Mouse (Mus musculus) olfactory bulb, adult 2 months (tissue): ENCODE data around the gene Limk2. TPM values are rescaled to one million over a fixed set of nuclear protein-coding genes. Genes with fewer than 3 reads are reported as not detected.
A peak's percentile ranks its signal among the peaks of the same experiment; 100 is the strongest.

Experiments used
- H3K27ac ChIP-seq: fragments of 200-500 bp; 2 replicates; pipeline ENCODE4 v1.5.1; 2012; ENCODE audit warnings: low read depth, low read length; ENCODE audit not compliant: insufficient read depth
- H3K4me1 ChIP-seq: fragments of 200-500 bp; 2 replicates; pipeline ENCODE4 v1.6.1; 2012; ENCODE audit warnings: low read length; ENCODE audit not compliant: control insufficient read depth, insufficient read depth
- H3K4me3 ChIP-seq: fragments of 200-500 bp; 2 replicates; pipeline ENCODE4 v1.5.1; 2012; ENCODE audit warnings: mild to moderate bottlenecking, low read depth, low read length, moderate library complexity; ENCODE audit not compliant: insufficient read depth
- CTCF ChIP-seq: fragments of 200-500 bp; IDR thresholded peaks from 2 replicates; pipeline ENCODE4 v1.5.1; 2012; ENCODE audit warnings: low read depth, mild to moderate bottlenecking, low read length, moderate library complexity; ENCODE audit not compliant: insufficient read depth
- POLR2A ChIP-seq: fragments of 200-500 bp; IDR thresholded peaks from 2 replicates; pipeline ENCODE4 v1.6.1; 2012; ENCODE audit warnings: mild to moderate bottlenecking, low read depth, low read length, moderate library complexity; ENCODE audit not compliant: insufficient read depth
- WGBS: fragments of 180-500 bp; shearing (Covaris S2); methylation state at CpG from one replicate; pipeline ENCODE4 v1.1.7; 2018; 5-methylcytosine and 5-hydroxymethylcytosine counted together
- polyA plus RNA-seq: library from polyadenylated mRNA; stranded (reverse); fragments of >200 nt; gene quantifications from 2 replicates; pipeline ENCODE4 v1.2.4, GENCODE M21; 2012; ENCODE audit warnings: low replicate concordance; ENCODE audit not compliant: missing spikeins, insufficient read depth, insufficient read length

The Limk2 gene
- polyA plus RNA-seq, 1 experiment, result not detected

GRCm38 (mm10) chr11:3314148-3314547, 94.8 kb downstream of the Limk2 start:
- no peak overlapping the region for H3K27ac ChIP-seq
- H3K4me3 ChIP-seq, result no peak overlapping the region
- TF ChIP-seq POLR2A (no peak), CTCF (peak; percentile 25; the same call in 1 of the 2 replicates)
- no peaks in the 10 kb centered on the region for H3K4me1 ChIP-seq
- WGBS, result 40% methylated on average over 2 of the region's 2 CpGs

GRCm38 (mm10) chr11:3313294-3313693, 95.7 kb downstream of the Limk2 start:
- Histone ChIP-seq H3K4me3 (no peak overlapping the region), H3K27ac (no peak overlapping the region), H3K4me1 (no peaks in the 10 kb centered on the region)
- TF ChIP-seq CTCF (no peak), POLR2A (no peak)
- WGBS, result 91% methylated on average over 1 of the region's 1 CpGs

- Histone ChIP-seq H3K27ac (no peak overlapping the region), H3K4me3 (no peak overlapping the region), H3K4me1 (no peaks in the 10 kb centered on the region)
- WGBS, result 83% methylated on average over 10 of the region's 10 CpGs
- TF ChIP-seq CTCF (no peak), POLR2A (no peak)
Measured at GRCm38 (mm10) chr11:3311586-3312347, 97.2 kb downstream of the Limk2 start.

GRCm38 (mm10) chr11:3310789-3311585, 98.0 kb downstream of the Limk2 start:
- no peaks in the 10 kb centered on the region for H3K4me1 ChIP-seq
- no peak overlapping the region for H3K27ac ChIP-seq
- 85% methylated on average over 10 of the region's 10 CpGs for WGBS
- H3K4me3 ChIP-seq, result no peak overlapping the region
- TF ChIP-seq POLR2A, result no peak
- TF ChIP-seq CTCF, result no peak

- H3K4me3 ChIP-seq, result no peak overlapping the region
- no peak overlapping the region for H3K27ac ChIP-seq
- 90% methylated on average over 4 of the region's 4 CpGs for WGBS
- H3K4me1 ChIP-seq, result no peaks in the 10 kb centered on the region
- TF ChIP-seq CTCF (no peak), POLR2A (no peak)
Measured at GRCm38 (mm10) chr11:3309884-3310283, 99.1 kb downstream of the Limk2 start.

- H3K4me3 ChIP-seq, result no peak overlapping the region
- no peak overlapping the region for H3K27ac ChIP-seq
- 0 out of 2 replicates have a peak, but pooled peaks cover 2% of the 10 kb centered on the region for H3K4me1 ChIP-seq
- 90% methylated on average over 3 of the region's 3 CpGs for WGBS
- TF ChIP-seq POLR2A (no peak), CTCF (no peak)
Measured at GRCm38 (mm10) chr11:3307875-3308274, 101.1 kb downstream of the Limk2 start.

- TF ChIP-seq POLR2A, result no peak
- WGBS, result 88% methylated on average over 4 of the region's 4 CpGs
- no peak overlapping the region for H3K27ac ChIP-seq
- peaks cover 2% of the 10 kb centered on the region; the same call in 1 of the 2 replicates for H3K4me1 ChIP-seq
- H3K4me3 ChIP-seq, result no peak overlapping the region
Measured at GRCm38 (mm10) chr11:3305821-3306220, 103.2 kb downstream of the Limk2 start.

GRCm38 (mm10) chr11:3302792-3303191, 106.2 kb downstream of the Limk2 start:
- no peak for TF ChIP-seq POLR2A
- no peak for TF ChIP-seq CTCF
- Histone ChIP-seq H3K27ac (no peak overlapping the region; the same call in 1 of the 2 replicates), H3K4me3 (no peak overlapping the region), H3K4me1 (peaks cover 6% of the 10 kb centered on the region; the same call in 1 of the 2 replicates)
- 57% methylated on average over 4 of the region's 4 CpGs for WGBS

GRCm38 (mm10) chr11:3302385-3302784, 106.6 kb downstream of the Limk2 start:
- TF ChIP-seq POLR2A, result no peak
- H3K4me3 ChIP-seq, result no peak overlapping the region
- no peak overlapping the region; the same call in 1 of the 2 replicates for H3K27ac ChIP-seq
- 66% methylated on average over 4 of the region's 4 CpGs for WGBS
- peaks cover 6% of the 10 kb centered on the region; the same call in 1 of the 2 replicates for H3K4me1 ChIP-seq
